Mouse (Mus musculus) kidney, adult 9 months (tissue): Measurements from ENCODE around the gene Lama5.
A peak's percentile ranks its signal among the peaks of the same experiment; 100 is the strongest.
"Not testable (repeated sequence)": the region's sequence is repeated elsewhere in the genome, so short reads cannot be mapped to it uniquely, and the experiment has no call there.

ENCODE experiments used
- DNase-seq: peaks from one replicate; pipeline ENCODE4 v3.0.0; 2022

Gene Lama5

DNA sequence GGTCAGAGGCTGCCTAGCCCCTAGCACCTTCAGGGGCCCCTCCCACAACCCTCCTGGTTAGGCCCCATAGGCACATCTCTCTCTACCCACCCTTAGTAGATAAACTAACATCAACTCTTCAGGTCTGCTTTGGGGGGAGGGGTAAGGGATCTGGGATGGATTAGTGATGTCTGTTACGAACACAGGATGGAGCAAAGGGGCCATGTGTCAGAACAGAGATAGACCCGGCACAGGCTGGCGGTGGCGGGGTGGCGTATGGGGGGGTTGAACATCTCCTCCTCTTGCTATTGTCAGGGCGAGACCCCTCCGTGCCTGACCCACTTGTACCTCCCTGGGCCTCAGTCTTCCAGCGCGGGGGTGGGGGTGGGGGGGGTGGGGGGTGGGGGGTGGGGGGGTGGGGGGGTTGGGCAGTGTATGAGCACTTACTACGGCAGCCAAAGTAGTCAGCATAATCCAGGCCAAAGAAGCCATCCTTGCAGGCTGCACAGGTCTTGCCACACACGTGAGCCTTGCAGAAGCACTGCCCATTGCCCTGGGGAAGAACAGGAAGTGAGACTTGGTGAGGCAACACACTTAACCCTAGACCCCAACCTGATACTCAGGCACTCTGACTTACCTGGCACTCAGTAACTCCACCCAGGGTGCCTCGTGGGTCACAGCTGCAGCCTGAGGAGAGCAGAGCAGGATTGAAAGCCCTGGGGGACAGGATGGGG lies 28.9 kb downstream of the Lama5 start:
- DNase-seq = no peak

DNA sequence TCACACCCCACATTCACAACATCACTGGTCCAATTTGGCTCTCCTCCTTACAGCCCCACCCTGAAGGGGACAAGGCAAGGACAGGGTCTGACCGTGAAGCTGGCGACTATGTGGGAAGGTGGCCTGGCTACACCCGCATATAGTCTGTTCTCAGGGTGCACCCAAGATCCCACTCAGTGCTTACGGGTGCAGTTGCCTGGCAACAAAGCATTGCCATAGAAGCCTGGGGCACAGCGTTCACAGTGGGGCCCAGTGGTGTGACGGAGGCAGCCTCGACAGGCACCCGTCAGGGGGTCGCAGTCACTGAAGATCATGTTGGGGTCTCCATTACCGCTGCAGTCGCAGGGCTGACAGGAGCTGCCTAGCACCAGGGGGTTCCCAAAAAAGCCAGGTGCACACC lies 38.3 kb downstream of the Lama5 start:
- no peak for DNase-seq

DNA sequence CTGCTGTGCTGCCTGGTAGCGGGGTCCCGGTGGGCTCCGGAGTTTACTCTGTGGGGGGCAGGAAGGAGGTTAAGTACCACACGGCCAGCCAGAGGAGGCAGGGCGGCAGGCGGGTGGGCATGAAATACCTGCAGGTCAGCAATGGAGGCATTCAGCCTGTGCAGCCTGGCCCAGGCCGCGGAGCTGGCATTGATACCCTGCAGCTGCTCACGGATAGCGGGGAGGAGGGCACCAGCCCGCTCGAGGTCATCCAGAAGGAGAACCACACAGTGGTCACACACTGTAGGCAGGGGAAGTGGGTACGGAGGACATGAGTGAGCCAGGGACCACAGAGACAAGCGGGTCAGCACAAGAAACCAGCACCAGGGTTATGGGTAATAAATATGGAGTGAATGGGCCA lies 40.0 kb downstream of the Lama5 start:
- no peak for DNase-seq

DNA sequence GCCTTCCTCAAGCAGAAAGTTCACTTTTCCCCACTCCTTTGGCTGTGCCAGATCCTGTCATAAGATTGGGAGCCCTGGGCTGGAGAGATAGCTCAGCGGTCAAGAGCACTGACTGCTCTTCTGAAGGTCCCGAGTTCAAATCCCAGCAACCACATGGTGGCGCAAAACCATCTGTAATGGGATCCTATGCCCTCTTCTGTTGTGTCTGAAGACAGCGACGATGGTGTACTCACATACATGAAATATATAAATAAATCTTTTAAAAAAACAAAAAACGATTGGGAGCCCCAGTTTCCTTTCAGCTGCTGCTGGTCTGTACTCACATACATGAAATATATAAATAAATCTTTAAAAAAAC lies 40.9 kb downstream of the Lama5 start:
- DNase-seq = no peak

DNA sequence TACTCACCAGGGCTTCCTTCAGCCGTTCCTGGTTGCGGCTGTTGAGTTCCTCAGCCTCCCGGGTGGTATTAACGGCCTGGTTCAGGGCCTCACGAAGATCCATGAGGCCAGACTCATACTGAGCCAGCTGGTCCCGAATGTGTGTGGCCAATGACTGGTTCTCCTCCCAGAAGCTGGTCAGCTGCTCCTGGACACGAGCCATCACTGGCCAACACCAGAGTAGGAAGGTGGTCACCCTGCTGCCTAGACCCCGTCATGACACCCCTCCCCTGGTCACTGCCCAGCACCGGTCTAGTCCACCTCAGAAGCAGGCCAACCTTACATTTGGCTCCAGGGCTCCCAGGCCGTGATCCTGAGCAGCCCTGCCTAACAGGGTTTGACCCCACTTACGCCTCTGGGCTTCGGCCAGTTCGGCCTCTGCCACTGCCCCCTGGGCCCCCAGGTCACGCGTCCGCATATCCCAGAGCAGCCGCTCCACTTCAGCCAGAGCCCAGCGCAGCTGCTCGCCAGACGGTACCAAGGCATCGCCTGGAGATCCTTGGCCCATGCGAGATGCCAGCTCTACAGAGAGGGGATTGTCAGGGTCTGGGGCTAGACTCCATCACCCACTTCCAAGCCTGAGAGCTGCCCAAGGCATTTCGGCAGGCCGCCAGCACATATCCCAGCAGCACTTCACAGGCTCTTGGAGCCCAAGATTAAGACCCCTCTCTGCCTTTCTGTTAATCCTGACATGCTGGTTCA lies 41.5 kb downstream of the Lama5 start:
- no peak for DNase-seq

DNA sequence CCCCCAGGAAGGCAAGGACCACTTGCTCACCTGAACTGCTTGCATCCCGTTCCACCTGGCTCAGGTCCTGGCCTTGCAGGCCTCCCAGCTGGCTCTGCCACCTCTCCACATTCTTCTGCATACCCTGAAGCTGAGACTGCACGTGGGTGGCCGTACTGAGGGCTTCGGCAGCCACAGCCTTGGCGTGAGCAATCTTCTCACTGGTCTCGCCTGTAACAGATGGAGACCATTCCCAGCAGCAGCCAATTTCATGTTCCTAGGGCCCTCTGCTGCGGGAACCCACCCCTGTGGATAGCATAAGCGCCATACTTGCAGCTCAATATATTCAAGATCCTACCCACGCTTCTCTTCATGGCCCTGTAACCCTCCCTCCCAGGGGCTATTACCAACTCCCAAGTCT lies 44.1 kb downstream of the Lama5 start:
- no peak for DNase-seq

DNA sequence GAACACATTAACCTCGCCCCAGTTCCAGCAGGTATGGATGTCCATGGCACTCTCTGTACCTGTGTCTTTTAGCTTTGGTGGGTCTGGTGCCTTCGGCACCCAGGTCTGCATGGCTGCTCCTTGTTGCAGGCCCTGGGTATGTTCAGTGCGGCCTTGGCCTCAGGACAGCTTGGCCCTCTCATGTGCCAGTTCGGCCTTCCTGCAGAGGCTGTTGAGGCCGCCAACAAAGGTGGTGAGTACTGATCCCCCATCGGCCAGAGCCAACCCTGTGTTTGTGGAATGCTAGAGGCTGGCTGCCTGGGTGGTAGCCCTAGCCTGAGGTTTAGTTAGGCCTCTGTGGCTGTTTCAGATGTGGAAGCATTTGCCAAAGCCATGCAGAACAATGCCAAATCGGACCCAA lies 49.9 kb downstream of the Lama5 start:
- DNase-seq = no peak

DNA sequence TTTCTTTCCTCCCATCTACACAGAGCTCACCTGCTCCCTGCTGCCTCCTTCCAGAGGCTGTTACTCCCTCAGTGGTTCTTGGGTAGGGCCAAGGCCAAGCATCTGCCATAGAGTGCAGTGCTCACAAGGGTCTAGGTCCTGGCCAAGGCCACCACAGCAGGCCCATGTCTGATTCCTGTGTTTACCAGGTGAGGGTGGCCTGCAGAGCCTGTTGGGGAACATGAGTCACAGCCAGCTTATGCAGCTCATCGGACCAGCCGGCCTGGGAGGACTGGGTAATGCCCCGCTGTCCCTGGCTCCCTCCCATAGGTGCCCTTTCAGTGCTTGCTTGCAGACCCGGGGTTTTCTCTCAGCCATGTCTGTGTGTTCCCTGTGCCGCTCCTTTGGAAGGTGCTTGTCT lies 51.5 kb downstream of the Lama5 start:
- DNase-seq = no peak

DNA sequence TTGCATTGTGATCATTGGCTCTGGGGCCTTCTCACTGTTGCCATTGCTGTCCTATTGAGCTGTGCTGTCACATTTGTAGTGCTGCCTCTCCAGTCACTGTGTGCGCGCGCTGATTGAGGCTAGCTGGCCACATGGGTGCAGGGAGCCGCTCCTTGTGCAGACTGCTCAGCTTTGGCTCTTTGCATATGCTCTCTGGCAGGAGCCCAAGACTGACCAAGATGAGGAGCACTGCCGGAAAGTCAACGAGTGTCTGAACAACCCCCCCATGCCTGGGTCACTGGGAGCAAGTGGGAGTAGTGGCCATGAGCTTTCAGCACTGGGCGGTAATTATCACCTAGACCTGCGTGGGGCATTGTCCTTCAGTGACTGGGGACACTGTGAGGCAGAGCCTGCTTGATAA lies 51.9 kb downstream of the Lama5 start:
- not testable (repeated sequence) for DNase-seq

DNA sequence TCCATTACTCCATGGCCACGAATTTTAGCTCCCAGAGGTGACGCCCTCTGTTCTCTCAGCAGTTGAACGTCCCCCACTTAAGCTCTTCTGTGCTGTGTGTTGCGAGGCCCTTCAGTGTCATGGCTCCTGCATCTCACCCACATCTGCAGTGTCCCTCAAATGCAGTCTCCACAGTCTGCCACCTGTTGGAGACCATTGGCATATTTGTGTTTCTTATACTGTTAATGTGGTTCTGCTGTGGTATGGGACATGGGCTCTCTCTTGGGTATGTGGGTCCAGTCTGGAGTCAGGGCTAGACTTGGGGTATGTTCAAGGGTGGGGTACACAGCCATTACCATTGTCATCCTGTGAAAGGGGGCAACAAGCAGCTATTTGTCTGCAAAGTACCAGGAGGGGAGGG lies 52.5 kb downstream of the Lama5 start:
- DNase-seq = peak; percentile 41

DNA sequence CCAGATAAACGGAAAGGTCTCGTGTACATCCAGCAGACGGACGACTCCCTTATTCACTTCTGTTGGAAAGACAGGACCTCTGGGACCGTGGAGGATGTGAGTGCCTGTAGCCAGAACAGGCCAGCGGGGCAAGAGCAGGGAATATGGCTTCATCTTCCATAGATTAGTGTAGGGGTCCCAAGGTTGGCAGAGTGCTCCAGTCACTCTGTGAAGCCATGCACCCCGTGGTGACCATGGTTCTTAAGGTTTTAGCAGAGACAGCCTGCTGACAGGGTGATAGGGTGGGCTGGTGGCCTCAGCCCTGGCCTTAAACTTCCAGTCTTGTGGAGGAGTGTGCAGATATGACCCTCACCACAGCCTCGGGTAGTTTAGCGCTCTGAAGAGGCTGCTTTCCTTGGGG lies 53.5 kb downstream of the Lama5 start:
- peak; percentile 23 for DNase-seq

DNA sequence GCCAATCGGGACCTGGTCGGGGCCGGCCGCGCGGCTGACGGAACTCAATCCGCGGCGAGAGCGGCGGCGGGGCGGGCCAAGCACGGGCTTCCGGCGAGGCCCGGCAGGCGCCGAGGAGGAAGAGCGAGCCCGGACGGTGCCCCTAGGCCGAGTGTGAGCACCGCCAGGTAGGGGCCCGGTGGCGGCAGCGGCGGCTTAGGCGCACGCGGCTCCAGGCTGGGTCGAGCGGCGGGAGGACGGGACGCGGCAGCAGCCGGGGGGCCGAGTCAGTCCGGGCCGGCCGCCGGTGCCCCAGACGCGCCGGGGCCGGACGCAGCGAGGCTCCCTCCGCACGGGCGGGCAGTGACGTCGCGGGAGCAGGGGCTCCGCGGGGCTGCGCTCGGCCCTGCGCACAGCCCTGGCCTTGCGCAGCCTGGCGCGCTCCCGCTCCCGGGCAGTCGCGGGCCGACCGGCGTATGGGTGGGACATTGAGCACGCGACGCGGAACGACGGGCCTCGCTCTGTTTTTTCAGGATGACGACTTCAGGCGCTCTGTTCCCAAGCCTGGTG lies 54.1 kb downstream of the Lama5 start:
- no peak for DNase-seq

DNA sequence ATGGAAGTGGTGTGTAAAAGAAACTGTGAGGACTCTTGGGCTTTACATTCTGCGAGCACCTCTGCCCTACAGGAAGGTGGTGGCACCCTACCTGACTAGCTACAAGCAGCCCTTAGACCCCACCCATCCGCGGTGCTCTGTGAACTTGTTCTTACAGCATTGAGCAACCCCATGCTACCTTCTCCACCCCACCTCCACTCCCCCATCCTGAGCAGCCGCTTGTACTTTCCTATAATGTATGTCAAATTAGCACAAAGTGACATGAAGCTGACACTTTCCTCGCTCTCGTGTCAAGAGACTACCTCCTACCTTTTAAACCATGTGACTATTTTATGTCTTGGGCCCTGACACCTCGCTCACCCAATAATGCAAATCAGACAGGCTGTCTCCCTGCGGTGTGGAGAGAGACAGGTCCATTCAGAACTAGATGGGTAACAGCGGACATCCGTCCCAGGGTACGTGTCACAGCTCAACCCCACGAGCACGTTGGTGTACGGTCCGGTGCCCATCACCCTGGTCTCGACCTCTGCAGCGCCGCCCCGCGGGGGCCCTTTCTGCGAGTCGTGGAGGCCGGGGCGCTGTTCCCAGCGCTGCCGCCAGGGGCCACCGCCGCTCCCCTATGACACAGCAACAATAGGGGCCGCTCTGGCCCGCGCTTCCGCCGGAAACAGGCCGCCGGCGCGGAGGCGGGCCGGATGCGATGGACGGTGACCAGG lies 54.7 kb downstream of the Lama5 start, which contains the start of gene Adrm1:
Gene Adrm1, plus strand, starts transcription at position 680 of the 716 bp plus-strand sequence.
- DNase-seq = peak; percentile 98

DNA sequence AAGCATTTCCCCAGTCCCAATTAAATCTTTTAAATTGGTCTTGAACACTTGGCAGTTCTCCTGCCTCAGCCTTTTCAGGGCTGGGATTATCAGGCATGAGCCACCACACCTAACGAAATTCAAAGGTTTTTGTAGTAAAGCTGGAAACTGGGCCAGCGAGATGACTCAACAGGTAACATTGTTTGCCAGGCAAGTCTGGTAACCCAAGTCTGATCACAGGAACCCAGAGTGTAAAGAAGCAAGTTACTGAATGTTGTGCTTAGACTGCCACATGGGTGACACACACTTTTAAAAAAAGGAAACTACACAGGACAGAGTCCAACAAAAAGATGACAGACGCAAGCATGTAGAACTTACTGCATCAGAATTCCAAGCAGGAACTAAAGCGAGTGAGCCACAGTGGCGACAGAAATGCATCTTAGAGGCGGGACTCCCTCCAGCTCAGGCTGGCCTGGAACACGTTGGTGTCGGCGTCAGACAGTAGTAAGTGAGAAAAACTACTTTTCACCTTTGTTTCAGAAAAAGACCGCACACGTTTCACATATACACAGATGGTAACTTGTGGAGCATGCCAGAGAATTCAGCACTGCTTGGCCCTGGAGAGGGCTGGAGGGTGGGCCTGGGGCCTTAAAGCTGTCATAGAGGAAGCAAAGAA lies 55.4 kb downstream of the Lama5 start:
- no peak for DNase-seq

DNA sequence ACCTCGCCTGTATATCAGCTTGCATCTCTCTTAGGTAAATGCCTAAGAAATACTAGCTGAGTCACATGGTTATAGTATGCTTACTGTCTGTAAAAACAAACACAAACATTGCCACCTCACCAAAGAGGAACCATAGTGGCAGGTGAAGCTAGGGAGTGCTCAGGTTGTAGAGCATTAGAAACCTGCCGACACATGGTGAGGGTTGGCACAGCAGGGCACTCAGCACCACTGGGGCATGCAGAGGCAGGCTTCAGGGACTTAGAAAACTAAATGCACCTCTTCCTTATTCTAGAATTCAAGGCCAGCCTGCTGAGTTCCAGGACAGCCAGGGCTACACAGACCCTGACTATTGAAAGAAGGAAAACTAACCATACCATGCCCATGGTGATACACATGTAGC lies 58.8 kb downstream of the Lama5 start:
- no peak for DNase-seq

DNA sequence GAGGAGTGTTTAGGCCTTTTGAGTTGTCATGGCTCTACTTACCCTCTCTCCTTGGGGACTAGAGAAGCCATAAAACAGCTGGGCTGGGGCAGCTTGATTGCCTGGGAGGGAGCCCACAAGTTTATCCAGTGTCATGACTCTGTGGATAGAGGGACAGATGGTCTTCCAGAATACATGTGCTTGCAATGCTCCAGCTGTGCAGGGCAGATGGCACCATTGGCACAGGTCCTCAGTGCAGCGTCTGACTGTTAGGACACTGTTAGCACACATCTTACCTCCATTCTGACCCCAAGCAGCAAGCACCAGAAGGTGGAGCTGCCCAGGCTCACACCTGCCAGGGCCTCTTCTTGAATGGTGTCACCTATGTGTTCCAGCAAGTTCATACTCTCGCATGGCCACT lies 59.8 kb downstream of the Lama5 start:
- no peak for DNase-seq

DNA sequence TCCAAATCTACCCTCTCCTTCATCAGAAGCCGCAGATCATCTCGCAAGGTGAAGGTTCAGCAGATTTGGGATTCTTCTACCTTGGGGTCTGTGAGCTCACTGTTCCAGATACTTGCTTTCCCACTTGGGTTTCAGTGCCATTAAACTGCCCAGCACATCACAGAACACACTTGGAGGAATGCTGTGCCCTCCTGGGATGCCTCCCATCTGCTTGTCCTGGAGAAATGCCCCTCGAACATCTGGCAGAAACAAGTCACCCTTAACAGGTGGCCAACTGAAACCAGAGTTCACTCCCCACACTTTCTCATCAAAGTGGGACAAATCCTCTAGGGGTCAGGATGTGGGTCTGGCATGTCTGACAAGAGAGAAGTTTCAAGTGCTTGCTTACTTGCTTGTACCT lies 67.0 kb downstream of the Lama5 start:
- no peak for DNase-seq

DNA sequence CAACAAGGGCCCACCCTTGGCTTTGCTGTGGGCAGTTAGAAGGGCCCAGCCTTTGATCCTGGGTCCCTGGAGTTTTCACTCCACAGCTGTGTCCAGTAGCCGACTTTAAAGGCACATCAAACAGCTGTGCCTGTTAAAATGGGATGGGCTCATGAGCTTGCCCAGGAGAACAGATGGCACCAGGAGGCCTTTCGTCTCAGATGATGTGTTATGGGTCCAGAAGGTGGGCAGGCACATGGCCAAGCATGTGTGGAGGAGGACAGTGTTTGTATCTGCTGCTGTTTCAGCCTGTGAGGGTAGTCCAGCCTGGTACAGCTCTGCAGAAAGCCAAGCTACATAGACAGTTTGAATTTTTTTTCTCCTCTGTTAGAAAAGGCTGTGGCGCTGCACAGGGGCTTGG lies 70.9 kb downstream of the Lama5 start:
- DNase-seq = no peak

DNA sequence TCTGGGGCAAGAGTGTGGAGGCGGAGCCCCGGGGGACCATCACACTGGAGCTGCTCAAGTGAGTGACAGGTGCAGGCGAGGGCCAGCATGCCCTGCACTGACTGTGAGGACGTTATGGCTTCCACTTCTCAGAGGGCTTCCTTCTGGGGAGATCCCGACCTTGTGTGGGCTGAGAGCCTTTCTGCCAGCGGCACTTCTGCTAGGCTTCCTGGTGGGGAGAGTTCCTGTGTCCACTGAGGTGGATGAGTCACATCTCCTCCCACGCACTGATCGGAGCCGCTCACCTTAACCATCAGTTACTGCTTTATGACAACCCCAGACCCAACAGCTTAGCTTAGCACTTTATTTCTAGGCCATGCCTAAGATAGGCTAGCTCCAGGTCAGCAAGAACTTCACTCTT lies 77.1 kb downstream of the Lama5 start:
- no peak for DNase-seq

DNA sequence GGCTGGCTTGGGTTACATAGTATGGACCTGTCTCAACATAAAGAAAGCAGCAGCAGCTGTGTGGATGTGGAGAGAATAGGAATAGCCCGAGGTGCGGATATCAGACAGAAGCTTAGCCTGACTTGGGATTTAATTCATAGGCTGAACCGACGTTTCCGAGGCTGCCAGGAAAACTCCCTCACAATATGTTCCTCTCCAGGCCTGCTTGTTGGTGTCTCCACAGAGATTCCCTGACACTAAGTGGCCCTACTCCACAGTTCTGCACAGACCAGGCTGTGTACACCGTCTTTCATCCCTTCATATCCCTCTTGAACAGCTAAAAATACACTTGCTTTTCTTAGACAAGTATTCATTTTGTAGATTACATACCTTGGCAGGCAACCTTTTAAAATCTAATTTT lies 78.3 kb downstream of the Lama5 start:
- DNase-seq = no peak

DNA sequence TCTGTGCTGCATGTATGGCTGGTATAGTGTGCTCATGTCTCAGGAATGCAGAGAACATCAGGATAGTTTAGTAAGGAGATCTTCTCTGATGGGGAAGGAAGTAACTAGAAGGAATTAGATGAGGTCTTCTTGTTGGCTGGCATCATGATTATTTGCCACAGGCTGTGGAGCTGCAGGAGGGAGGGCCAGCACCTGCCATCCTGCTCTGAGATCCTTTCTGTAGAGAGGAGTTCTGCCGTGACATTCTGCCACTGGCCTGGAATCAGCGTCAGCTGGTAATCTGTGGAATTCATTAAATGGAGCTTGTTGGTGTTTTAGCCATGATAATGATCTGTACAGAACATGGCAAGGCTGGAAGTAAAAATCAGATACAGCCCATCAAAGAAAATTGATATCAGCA lies 79.6 kb downstream of the Lama5 start:
- no peak for DNase-seq

DNA sequence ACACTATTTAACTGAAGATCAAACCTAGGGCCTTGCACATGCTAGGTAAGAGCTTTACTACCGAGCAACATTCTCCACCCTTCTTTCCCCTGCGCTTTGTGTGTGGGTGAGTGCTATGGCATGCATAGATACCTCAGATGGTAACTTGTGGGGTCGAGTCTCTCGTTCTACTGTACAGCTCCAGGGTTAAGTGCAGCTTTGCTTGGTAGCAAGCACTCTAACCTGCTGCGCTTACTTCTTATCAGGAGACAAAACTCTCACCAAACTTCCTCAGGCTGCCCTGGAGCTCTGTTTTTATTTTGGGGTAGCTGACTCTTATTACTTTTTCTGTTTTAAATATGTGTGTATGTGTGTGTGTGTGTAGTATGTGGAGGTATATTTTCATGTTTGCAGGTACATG lies 90.2 kb downstream of the Lama5 start:
- no peak for DNase-seq

DNA sequence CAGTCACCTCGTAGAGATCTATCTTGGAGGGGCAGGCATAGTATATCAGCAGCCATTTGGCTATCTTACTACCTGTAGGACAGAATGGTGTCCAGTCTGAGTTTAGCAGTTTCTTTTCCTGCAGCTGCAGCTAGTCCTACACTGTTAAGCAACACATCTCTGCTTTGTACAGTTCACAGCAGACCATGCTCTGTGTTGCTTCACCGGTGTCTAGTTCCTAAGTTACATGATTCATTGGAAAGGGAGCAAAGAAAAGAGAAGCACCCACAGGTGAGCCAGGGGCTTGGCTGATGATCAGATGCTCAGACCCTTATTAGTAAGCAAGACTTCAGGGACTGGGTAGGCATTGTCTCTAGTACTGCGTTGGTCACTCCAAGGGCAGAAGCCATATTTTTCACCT lies 91.7 kb downstream of the Lama5 start:
- DNase-seq = no peak
